Mouse (Mus musculus) forebrain, embryonic 13.5 days (tissue): ENCODE results near the gene Mnt. TPM values are rescaled to one million over a fixed set of nuclear protein-coding genes. Genes with fewer than 3 reads are reported as not detected.
A peak's percentile ranks its signal among the peaks of the same experiment; 100 is the strongest.

ENCODE experiments used
- ATAC-seq: fragments of 200-750 bp; cut with Nextera tagmentation; 2 replicates; pipeline ENCODE4 v1.8.0; 2017
- H3K27ac ChIP-seq: fragments of 300-500 bp; sonication (generic); 2 replicates; pipeline ENCODE4 v1.5.1; 2015; ENCODE audit warnings: inconsistent platforms, mild to moderate bottlenecking, moderate library complexity
- H3K27me3 ChIP-seq: fragments of 300-500 bp; sonication (generic); 2 replicates; pipeline ENCODE4 v1.6.1; 2015; ENCODE audit warnings: mild to moderate bottlenecking, inconsistent platforms
- H3K36me3 ChIP-seq: fragments of 300-500 bp; sonication (generic); 2 replicates; pipeline ENCODE4 v1.6.1; 2015; ENCODE audit warnings: mild to moderate bottlenecking, inconsistent platforms; ENCODE audit not compliant: poor library complexity, severe bottlenecking
- H3K4me1 ChIP-seq: fragments of 300-500 bp; sonication (generic); 2 replicates; pipeline ENCODE4 v1.6.1; 2015; ENCODE audit warnings: inconsistent platforms
- H3K4me2 ChIP-seq: fragments of 300-500 bp; sonication (generic); 2 replicates; pipeline ENCODE4 v1.6.1; 2015; ENCODE audit warnings: inconsistent platforms, mild to moderate bottlenecking, moderate library complexity
- H3K4me3 ChIP-seq: fragments of 300-500 bp; sonication (generic); 2 replicates; pipeline ENCODE4 v1.5.1; 2015; ENCODE audit warnings: mild to moderate bottlenecking, inconsistent platforms
- H3K9ac ChIP-seq: fragments of 300-500 bp; sonication (generic); 2 replicates; pipeline ENCODE4 v1.6.1; 2015; ENCODE audit warnings: mild to moderate bottlenecking, inconsistent platforms
- H3K9me3 ChIP-seq: fragments of 300-500 bp; sonication (generic); replicated peaks from 2 replicates; pipeline ENCODE4 v1.6.1; 2016; ENCODE audit warnings: inconsistent platforms
- WGBS: fragments of 180-500 bp; shearing (Covaris S2); methylation state at CpG from one replicate; pipeline ENCODE4 v1.1.7; 2015; 5-methylcytosine and 5-hydroxymethylcytosine counted together
- polyA plus RNA-seq: library from polyadenylated mRNA; unstranded; fragments of >200 nt; fragmentation: Nextera tagmentation; extraction: Ambion mirVana; gene quantifications from 2 replicates; pipeline ENCODE4 v1.2.1, GENCODE M21; 2015

Mnt gene
- polyA plus RNA-seq, 1 experiment from 2014 or later: 6.8 TPM

GRCm38 (mm10) chr11:74833536-74834358, 3.0 kb downstream of the Mnt start:
- Histone ChIP-seq H3K9me3 (no peaks in the 10 kb centered on the region), H3K27me3 (no peaks in the 10 kb centered on the region; the same call in 1 of the 2 replicates), H3K4me3 (peak overlapping the region; percentile 97), H3K9ac (peak overlapping the region; percentile 96; the same call in 1 of the 2 replicates), H3K4me2 (peak overlapping the region; percentile 91), H3K36me3 (no peaks in the 10 kb centered on the region), H3K4me1 (peaks cover 56% of the 10 kb centered on the region), H3K27ac (no peak overlapping the region; the same call in 1 of the 2 replicates)
- 86% methylated on average over 8 of the region's 8 CpGs for WGBS
- ATAC-seq: no peak

- Histone ChIP-seq H3K4me1 (peaks cover 56% of the 10 kb centered on the region), H3K27ac (peak overlapping the region; percentile 5; the same call in 1 of the 2 replicates), H3K27me3 (no peaks in the 10 kb centered on the region), H3K9ac (no peak overlapping the region; the same call in 1 of the 2 replicates), H3K36me3 (no peaks in the 10 kb centered on the region), H3K4me3 (no peak overlapping the region), H3K4me2 (peak overlapping the region; percentile 91; the same call in 1 of the 2 replicates), H3K9me3 (no peaks in the 10 kb centered on the region)
- ATAC-seq: no peak
- 73% methylated on average over 1 of the region's 1 CpGs for WGBS
Observed at GRCm38 (mm10) chr11:74834359-74834638, 3.6 kb downstream of the Mnt start.

- Histone ChIP-seq H3K27me3 (no peaks in the 10 kb centered on the region), H3K4me1 (peaks cover 53% of the 10 kb centered on the region), H3K4me3 (no peak overlapping the region; the same call in 1 of the 2 replicates), H3K9ac (0 out of 2 replicates have a peak overlapping the region, but pooled peaks have one; percentile 26), H3K9me3 (no peaks in the 10 kb centered on the region), H3K36me3 (0 out of 2 replicates have a peak, but pooled peaks cover under 1% of the 10 kb centered on the region), H3K27ac (peak overlapping the region; percentile 5; the same call in 1 of the 2 replicates), H3K4me2 (0 out of 2 replicates have a peak overlapping the region, but pooled peaks have one; percentile 91)
- 62% methylated on average over 5 of the region's 5 CpGs for WGBS
- no peak for ATAC-seq
Observed at GRCm38 (mm10) chr11:74834650-74835277, 4.0 kb downstream of the Mnt start.

- 87% methylated on average over 6 of the region's 6 CpGs for WGBS
- H3K4me1 ChIP-seq: peaks cover 52% of the 10 kb centered on the region
- peak overlapping the region; percentile 38; the same call in 1 of the 2 replicates for H3K9ac ChIP-seq
- no peak overlapping the region for H3K27ac ChIP-seq
- H3K36me3 ChIP-seq: 0 out of 2 replicates have a peak, but pooled peaks cover 10% of the 10 kb centered on the region
- H3K4me3 ChIP-seq: no peak overlapping the region
- no peaks in the 10 kb centered on the region for H3K27me3 ChIP-seq
- H3K9me3 ChIP-seq: no peaks in the 10 kb centered on the region
- no peak for ATAC-seq
- no peak overlapping the region for H3K4me2 ChIP-seq
Observed at GRCm38 (mm10) chr11:74835593-74836224, 5.0 kb downstream of the Mnt start.

GRCm38 (mm10) chr11:74836225-74837055, 5.7 kb downstream of the Mnt start:
- Histone ChIP-seq H3K4me1 (peaks cover 52% of the 10 kb centered on the region), H3K4me3 (no peak overlapping the region), H3K9ac (no peak overlapping the region), H3K36me3 (0 out of 2 replicates have a peak, but pooled peaks cover 10% of the 10 kb centered on the region), H3K27ac (no peak overlapping the region), H3K4me2 (no peak overlapping the region), H3K9me3 (no peaks in the 10 kb centered on the region), H3K27me3 (no peaks in the 10 kb centered on the region)
- 90% methylated on average over 20 of the region's 22 CpGs for WGBS
- no peak for ATAC-seq

- ATAC-seq: no peak; the same call in 1 of the 2 replicates
- Histone ChIP-seq H3K27me3 (no peaks in the 10 kb centered on the region), H3K9me3 (no peaks in the 10 kb centered on the region), H3K4me2 (peak overlapping the region; percentile 87), H3K27ac (peak overlapping the region; percentile 85), H3K9ac (peak overlapping the region; percentile 75), H3K4me1 (peaks cover 52% of the 10 kb centered on the region), H3K36me3 (peaks cover 16% of the 10 kb centered on the region), H3K4me3 (peak overlapping the region; percentile 60)
- WGBS: 45% methylated on average over 16 of the region's 16 CpGs
Observed at GRCm38 (mm10) chr11:74837056-74837693, 6.5 kb downstream of the Mnt start.

- peak; percentile 71 for ATAC-seq
- peaks cover 23% of the 10 kb centered on the region for H3K36me3 ChIP-seq
- H3K9ac ChIP-seq: peak overlapping the region; percentile 75
- H3K4me1 ChIP-seq: peaks cover 47% of the 10 kb centered on the region
- no peaks in the 10 kb centered on the region for H3K9me3 ChIP-seq
- peak overlapping the region; percentile 87 for H3K4me2 ChIP-seq
- H3K4me3 ChIP-seq: peak overlapping the region; percentile 60
- H3K27ac ChIP-seq: peak overlapping the region; percentile 85
- under 1% methylated on average over 49 of the region's 54 CpGs for WGBS
- no peaks in the 10 kb centered on the region for H3K27me3 ChIP-seq
Observed at GRCm38 (mm10) chr11:74837694-74838431, 7.1 kb downstream of the Mnt start.

GRCm38 (mm10) chr11:74838441-74838840, 7.7 kb downstream of the Mnt start:
- H3K27ac ChIP-seq: peak overlapping the region; percentile 85
- no peaks in the 10 kb centered on the region for H3K27me3 ChIP-seq
- H3K9me3 ChIP-seq: no peaks in the 10 kb centered on the region
- peak overlapping the region; percentile 87 for H3K4me2 ChIP-seq
- under 1% methylated on average over 29 of the region's 35 CpGs for WGBS
- ATAC-seq: peak; percentile 72
- H3K4me3 ChIP-seq: peak overlapping the region; percentile 60
- H3K36me3 ChIP-seq: peaks cover 29% of the 10 kb centered on the region
- peaks cover 41% of the 10 kb centered on the region for H3K4me1 ChIP-seq
- H3K9ac ChIP-seq: peak overlapping the region; percentile 75

GRCm38 (mm10) chr11:74838971-74839370, 8.3 kb downstream of the Mnt start:
- Histone ChIP-seq H3K4me2 (peak overlapping the region; percentile 87), H3K27ac (peak overlapping the region; percentile 85), H3K9ac (peak overlapping the region; percentile 75; the same call in 1 of the 2 replicates), H3K36me3 (peaks cover 34% of the 10 kb centered on the region), H3K27me3 (no peaks in the 10 kb centered on the region), H3K4me3 (peak overlapping the region; percentile 60), H3K9me3 (no peaks in the 10 kb centered on the region), H3K4me1 (peaks cover 36% of the 10 kb centered on the region)
- WGBS: 49% methylated on average over 6 of the region's 6 CpGs
- no peak for ATAC-seq

GRCm38 (mm10) chr11:74839860-74840715, 9.4 kb downstream of the Mnt start:
- Histone ChIP-seq H3K4me3 (no peak overlapping the region), H3K9ac (no peak overlapping the region), H3K4me2 (no peak overlapping the region), H3K36me3 (peaks cover 45% of the 10 kb centered on the region), H3K9me3 (no peaks in the 10 kb centered on the region), H3K27ac (no peak overlapping the region), H3K27me3 (no peaks in the 10 kb centered on the region), H3K4me1 (peaks cover 25% of the 10 kb centered on the region)
- WGBS: 94% methylated on average over 19 of the region's 19 CpGs
- no peak for ATAC-seq
